Mouse (Mus musculus): Measurements from ENCODE around the gene Hint2. TPM values are rescaled to one million over a fixed set of nuclear protein-coding genes. Genes with fewer than 3 reads are reported as not detected.

Hint2 gene
- polyA plus RNA-seq (2017; shearing (Covaris generic)), result 37.8 TPM

DNA sequence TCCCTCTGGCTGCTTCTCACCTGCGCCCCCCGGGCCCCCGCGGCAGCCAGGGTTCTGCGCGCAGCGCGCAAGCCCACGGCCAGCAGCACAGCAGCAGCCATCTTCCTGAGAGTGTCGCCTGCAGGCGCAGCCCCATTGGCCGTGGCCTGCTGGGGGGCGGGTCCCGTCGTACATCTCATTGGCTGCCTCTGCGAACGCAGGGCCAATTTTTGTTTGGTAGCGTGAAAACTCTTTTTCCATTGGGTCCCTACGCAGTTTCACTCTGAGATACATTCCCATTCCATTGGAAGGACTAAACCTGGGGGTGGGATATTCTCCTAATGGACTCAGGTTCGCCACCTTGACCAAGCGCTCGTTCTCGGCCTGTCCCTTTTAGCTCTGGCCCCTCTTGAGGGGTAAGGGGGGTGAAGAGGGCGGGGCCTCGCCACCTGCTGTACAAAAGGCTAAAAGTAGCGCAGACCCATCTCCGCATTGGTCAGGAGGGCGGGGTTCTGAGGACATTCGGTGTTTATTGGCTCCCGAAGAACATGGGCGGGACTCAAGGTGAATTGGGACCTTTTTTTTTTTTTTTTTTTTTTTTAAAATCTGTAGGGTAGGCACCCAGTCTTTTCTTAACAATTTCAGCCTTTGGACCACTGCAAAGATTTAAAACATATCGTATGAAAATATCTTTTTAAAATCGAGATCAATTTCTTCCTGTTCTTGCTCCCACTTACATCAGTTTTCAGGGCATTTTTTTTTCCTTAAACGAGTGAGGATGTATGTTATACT is at the start of gene Hint2:
TSS of gene Hint2 (minus strand) at position 128 of the 771 bp plus-strand sequence.

DNA sequence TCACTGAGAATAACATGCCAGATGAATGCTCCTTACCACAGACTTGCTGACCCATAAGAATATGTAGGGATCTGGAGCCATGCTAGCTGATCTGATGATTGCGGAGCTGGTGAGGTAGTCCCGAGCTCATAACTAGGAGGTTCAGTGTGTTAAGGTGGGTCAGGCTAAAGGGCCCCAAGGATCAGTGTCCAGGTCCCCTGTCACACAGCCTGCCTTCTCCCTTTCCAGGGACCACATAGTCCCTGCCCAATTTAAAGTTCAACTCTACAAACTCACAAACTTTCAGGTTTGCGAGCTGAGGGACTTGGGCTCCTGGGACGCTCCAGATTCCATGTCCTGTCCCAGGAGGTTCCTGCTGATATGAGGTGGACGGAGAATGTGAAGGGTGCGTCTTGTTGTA is 44.4 kb upstream of the Hint2 start, which contains the start of gene Olfr70:
TSS of gene Olfr70 (minus strand) at position 101 of the 400 bp plus-strand sequence.

DNA sequence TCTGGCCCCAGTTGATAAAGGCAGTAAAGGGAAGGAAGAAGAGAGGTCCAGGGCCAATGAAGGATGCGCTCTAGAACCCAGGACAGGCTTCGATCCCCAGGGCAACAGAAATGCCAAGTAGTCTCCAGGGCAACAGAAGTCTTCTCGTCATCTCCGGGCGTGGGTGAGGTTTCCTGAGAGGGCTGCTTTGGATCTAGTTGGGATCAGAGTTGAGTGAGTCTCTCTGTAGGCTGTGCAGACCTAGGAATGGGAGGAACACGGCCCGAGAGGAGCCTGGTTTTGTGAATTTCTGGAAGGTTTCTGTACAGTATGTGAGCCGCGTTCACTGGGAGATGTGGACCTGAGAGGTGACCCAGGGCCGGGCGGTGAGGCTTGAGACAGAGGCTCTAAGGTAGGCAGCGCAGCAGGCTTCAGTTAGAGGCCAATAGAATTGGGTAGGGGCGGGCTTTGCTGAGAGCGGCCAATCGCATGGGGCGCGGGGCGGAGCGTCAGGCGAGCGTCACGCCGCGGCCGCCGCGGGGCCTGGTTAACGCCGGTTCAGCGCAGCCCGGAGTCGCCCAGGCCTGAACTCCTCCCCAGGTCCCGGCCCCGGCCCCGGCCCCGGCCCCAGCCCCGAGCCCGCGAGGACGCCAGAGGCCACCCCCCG is 12.6 kb upstream of the Hint2 start, which contains the start of the genes Tmem8b and Fam221b:
TSS of gene Tmem8b (plus strand) at position 190 of the 646 bp plus-strand sequence.
TSS of gene Fam221b (minus strand) at position 364 of the 646 bp plus-strand sequence.

DNA sequence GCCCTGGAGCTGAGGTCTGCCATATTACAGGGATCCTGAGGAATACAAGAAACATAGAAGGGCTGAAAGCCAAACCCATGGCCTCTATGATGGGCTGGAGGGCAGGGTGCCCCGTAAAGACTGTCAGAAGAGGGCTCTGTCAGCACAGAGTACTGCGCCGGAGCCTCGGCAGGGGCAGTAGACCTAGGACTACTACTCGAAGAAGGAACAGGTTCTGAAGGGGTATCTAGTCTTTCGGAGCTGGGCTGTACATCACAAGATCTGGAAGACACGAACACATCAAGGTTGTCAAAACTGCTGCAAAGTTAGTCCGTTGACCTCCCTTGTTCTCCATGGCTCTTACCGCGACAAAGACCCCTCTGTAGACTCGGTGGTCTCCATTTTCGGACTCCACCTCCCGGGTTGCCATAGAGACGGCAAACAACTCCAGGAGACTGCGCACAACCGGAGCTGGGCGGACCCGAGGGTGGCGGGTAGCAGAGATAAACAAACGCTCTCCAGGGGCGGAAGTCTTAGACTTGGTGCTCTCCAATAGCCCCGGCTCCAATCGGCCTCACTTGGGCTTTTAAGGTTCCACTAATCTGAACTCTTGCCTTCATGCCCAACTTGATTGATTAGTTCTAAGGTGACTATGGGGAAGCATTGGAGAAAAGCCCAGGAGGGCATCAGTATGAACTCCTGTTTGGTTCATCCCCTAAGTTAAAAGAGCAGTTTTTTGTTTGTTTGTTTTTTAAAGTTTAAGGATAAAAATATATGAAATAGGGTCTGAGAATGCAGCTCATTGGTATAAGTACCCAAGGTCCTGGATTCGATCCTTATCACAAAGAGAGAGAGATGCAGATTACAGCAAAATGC is 2.9 kb downstream of the Hint2 start, which contains the start of gene Spag8:
TSS of gene Spag8 (minus strand) at position 434 of the 855 bp plus-strand sequence.

DNA sequence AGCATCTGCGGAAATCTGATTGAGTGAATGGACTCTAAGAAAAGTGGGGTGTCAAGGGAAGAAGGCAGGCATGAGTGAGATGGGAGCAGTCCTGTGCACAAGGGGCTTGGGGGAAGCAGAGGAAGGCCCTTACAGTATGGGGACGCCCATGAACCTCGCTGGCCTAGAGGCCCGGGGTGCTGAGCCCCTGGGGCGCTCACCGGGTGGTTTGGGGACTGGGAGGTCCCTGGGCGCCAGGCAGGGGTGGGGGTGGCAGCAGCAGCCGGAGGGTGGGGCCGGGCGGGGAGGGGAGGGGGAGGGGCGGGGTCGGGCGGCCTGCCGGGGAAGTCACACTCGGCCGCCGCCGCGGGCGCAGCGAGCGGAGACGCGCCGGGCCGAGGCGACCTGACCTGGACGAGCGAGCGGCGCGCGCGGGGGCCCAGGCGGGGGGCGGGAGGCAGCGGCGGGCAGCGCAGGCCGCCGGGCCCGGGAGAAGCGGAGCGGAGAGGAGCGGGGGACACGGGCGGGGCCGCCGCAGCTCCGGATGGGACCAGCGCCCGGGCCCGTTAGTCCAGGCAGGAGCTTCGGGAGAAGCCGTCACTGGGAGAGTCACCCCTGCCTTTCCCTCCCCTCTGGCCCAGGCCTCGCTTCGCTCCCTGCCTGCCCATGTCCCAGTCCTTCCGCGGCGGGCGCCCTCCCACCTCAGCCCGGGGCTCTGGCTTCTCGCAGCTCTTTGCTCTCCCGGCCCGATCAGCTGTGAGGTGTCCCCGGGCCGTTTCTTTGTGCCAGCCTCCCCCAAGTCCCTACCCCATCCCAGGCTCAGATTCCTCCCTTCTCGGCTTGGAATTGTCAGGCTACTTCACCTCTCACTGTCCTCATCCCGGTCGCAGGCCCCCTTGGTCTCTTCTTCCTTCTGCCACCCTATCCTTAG is 25.0 kb downstream of the Hint2 start, which contains the start of gene Npr2:
TSS of gene Npr2 (plus strand) at position 890 of the 910 bp plus-strand sequence.

Other genes starting within 250 kb of the Hint2 start
- gene Fam166b, start 227.3 kb downstream of the Hint2 start, polyA plus RNA-seq (2017; shearing (Covaris generic)), result not detected
- 44.9 TPM for gene Tesk1, start 214.5 kb downstream of the Hint2 start, polyA plus RNA-seq (2017; shearing (Covaris generic))
- 59.9 TPM for gene Cd72, start 201.8 kb downstream of the Hint2 start, polyA plus RNA-seq (2017; shearing (Covaris generic))
- gene Sit1, start 172.7 kb downstream of the Hint2 start, polyA plus RNA-seq (2017; shearing (Covaris generic)), result 102 TPM
- 52.6 TPM for gene Ccdc107, start 163.6 kb downstream of the Hint2 start, polyA plus RNA-seq (2017; shearing (Covaris generic))
- 6.2 TPM for gene Arhgef39, start 156.8 kb downstream of the Hint2 start, polyA plus RNA-seq (2017; shearing (Covaris generic))
- 0.42 TPM for gene Car9, start 149.5 kb downstream of the Hint2 start, polyA plus RNA-seq (2017; shearing (Covaris generic))
- not detected for gene Tpm2, start 132.7 kb downstream of the Hint2 start, polyA plus RNA-seq (2017; shearing (Covaris generic))
- 82.1 TPM for gene Creb3, start 94.1 kb downstream of the Hint2 start, polyA plus RNA-seq (2017; shearing (Covaris generic))
- 240 TPM for gene Tln1, start 93.8 kb downstream of the Hint2 start, polyA plus RNA-seq (2017; shearing (Covaris generic))
- 9.6 TPM for gene Rgp1, start 77.8 kb downstream of the Hint2 start, polyA plus RNA-seq (2017; shearing (Covaris generic))
- gene Gba2, start 77.6 kb downstream of the Hint2 start, polyA plus RNA-seq (2017; shearing (Covaris generic)), result 39.8 TPM
- gene Msmp, start 72.0 kb downstream of the Hint2 start, polyA plus RNA-seq (2017; shearing (Covaris generic)), result 2.4 TPM
- gene Npr2, start 24.5 kb downstream of the Hint2 start, polyA plus RNA-seq (2017; shearing (Covaris generic)), result not detected
- gene Spag8, start 2.9 kb downstream of the Hint2 start, polyA plus RNA-seq (2017; shearing (Covaris generic)), result not detected
- gene Tmem8b, start 12.5 kb upstream of the Hint2 start, polyA plus RNA-seq (2017; shearing (Covaris generic)), result 1.2 TPM
- 0.96 TPM for gene Fam221b, start 12.7 kb upstream of the Hint2 start, polyA plus RNA-seq (2017; shearing (Covaris generic))
- not detected for gene Olfr70, start 44.3 kb upstream of the Hint2 start, polyA plus RNA-seq (2017; shearing (Covaris generic))
- not detected for gene Olfr71, start 53.8 kb upstream of the Hint2 start, polyA plus RNA-seq (2017; shearing (Covaris generic))
- gene Hrct1, start 70.7 kb upstream of the Hint2 start, polyA plus RNA-seq (2017; shearing (Covaris generic)), result not detected
- not detected for gene Spaar, start 73.6 kb upstream of the Hint2 start, polyA plus RNA-seq (2017; shearing (Covaris generic))
- gene Olfr159, start 114.5 kb upstream of the Hint2 start, polyA plus RNA-seq (2017; shearing (Covaris generic)), result not detected
- not detected for gene Olfr156, start 167.4 kb upstream of the Hint2 start, polyA plus RNA-seq (2017; shearing (Covaris generic))
- gene Olfr157, start 183.7 kb upstream of the Hint2 start, polyA plus RNA-seq (2017; shearing (Covaris generic)), result 0.06 TPM
- gene Olfr155, start 195.1 kb upstream of the Hint2 start, polyA plus RNA-seq (2017; shearing (Covaris generic)), result not detected
- 3.4 TPM for gene Reck, start 219.1 kb upstream of the Hint2 start, polyA plus RNA-seq (2017; shearing (Covaris generic))